Comparison of ENCODE assay signal across 10 mouse cellular contexts in genomic region chr2:116068901-116069300, GRCm38 (mm10). TPM values are rescaled to one million over a fixed set of nuclear protein-coding genes. Genes with fewer than 3 reads are reported as not detected.
DNase-seq lines count a peak whose midpoint lies in the region; ATAC-seq and TF ChIP-seq lines count a peak whose summit lies in the region.
"Had no signal": no experiment of that assay in that cellular context is flagged by ENCODE, and none has a peak within 500 bp of the region (broad histone marks: within the 10 kb centered on the region; RNA-seq: fewer than 3 reads in every experiment).

No protein-coding gene starts in this region.

- TF ChIP-seq CTCF in lung, postnatal 0 days (IDR thresholded peaks at IDR 0.05): no peak

- H3K4me3 ChIP-seq in lung, postnatal 0 days (ENCODE audit: low read depth, low read length): 0 out of 2 replicates have a peak overlapping the region, but pooled peaks have one; percentile 1
- peak overlapping the region; percentile 76 for H3K4me3 ChIP-seq in heart, embryonic 16.5 days (ENCODE audit: low read length)
- peak overlapping the region; percentile 13 for H3K4me3 ChIP-seq in limb, embryonic 15.5 days

- no peak for ATAC-seq in lung, postnatal 0 days
- ATAC-seq in heart, embryonic 16.5 days (replicated peaks; ENCODE audit: extremely low read depth, insufficient read depth, low FRiP score): no peak
- ATAC-seq in limb, embryonic 15.5 days (ENCODE audit: insufficient number of reproducible peaks, low FRiP score, low TSS enrichment, low read depth): no peak
- ATAC-seq: Patski had no signal

- 27% methylated on average over 7 of the region's 7 CpGs for WGBS in lung, postnatal 0 days
- 41% methylated on average over 7 of the region's 7 CpGs for WGBS in heart, embryonic 16.5 days
- WGBS in limb, embryonic 15.5 days: 24% methylated on average over 7 of the region's 7 CpGs

- no peak overlapping the region for H3K9ac ChIP-seq in lung, postnatal 0 days (replicated peaks; ENCODE audit: low read depth)
- H3K9ac ChIP-seq in heart, embryonic 16.5 days (ENCODE audit: low read length): peak overlapping the region; percentile 86
- no peak overlapping the region for H3K9ac ChIP-seq in limb, embryonic 15.5 days
- H3K9ac ChIP-seq: liver, embryonic 14.5 days had no signal

- H3K9me3 ChIP-seq in lung, postnatal 0 days (ENCODE audit: low read length): no peaks in the 10 kb centered on the region
- H3K9me3 ChIP-seq in heart, embryonic 16.5 days (replicated peaks; ENCODE audit: control insufficient read depth, low read length): no peaks in the 10 kb centered on the region
- no peaks in the 10 kb centered on the region for H3K9me3 ChIP-seq in limb, embryonic 15.5 days

- peaks cover 22% of the 10 kb centered on the region for H3K27me3 ChIP-seq in lung, postnatal 0 days (replicated peaks; ENCODE audit: insufficient read depth, low read length)
- H3K27me3 ChIP-seq in heart, embryonic 16.5 days (ENCODE audit: control insufficient read depth, insufficient read depth, low read length): peaks cover 7% of the 10 kb centered on the region; the same call in 1 of the 2 replicates
- H3K27me3 ChIP-seq in limb, embryonic 15.5 days: peaks cover 73% of the 10 kb centered on the region
- H3K27me3 ChIP-seq: Patski had no signal

- H3K4me2 ChIP-seq in lung, postnatal 0 days (replicated peaks; ENCODE audit: low read depth, low read length): peak overlapping the region; percentile 75
- peak overlapping the region; percentile 90 for H3K4me2 ChIP-seq in heart, embryonic 16.5 days (ENCODE audit: low read depth, low read length)
- no peak overlapping the region for H3K4me2 ChIP-seq in limb, embryonic 15.5 days

- H3K27ac ChIP-seq in lung, postnatal 0 days (ENCODE audit: low read length): no peak overlapping the region
- H3K27ac ChIP-seq in heart, embryonic 16.5 days (ENCODE audit: low read length): 0 out of 2 replicates have a peak overlapping the region, but pooled peaks have one; percentile 0
- H3K27ac ChIP-seq in limb, embryonic 15.5 days: no peak overlapping the region
- H3K27ac ChIP-seq: liver, embryonic 14.5 days had no signal

- no peak for TF ChIP-seq EP300 in lung, postnatal 0 days (IDR thresholded peaks at IDR 0.05)

- DNase-seq in lung, postnatal 0 days (ENCODE audit: low spot score): no peak
- no peak for DNase-seq in lung, adult 18-20 months
- DNase-seq in spleen, postnatal 4 days (ENCODE audit: low spot score in 2 of 2): no peak
- DNase-seq in natural killer cell, adult 2 months (ENCODE audit: low spot score in 2 of 2): no peak
- no peak for DNase-seq in frontal cortex, postnatal 14 days (ENCODE audit: low spot score in 2 of 2)
- DNase-seq: cerebellum, adult 11-12 months had no signal

- no peaks in the 10 kb centered on the region for H3K36me3 ChIP-seq in lung, postnatal 0 days (ENCODE audit: insufficient read depth, low read length)
- no peaks in the 10 kb centered on the region for H3K36me3 ChIP-seq in heart, embryonic 16.5 days (ENCODE audit: control insufficient read depth, insufficient read depth)
- H3K36me3 ChIP-seq in limb, embryonic 15.5 days: no peaks in the 10 kb centered on the region

- no peaks in the 10 kb centered on the region for H3K4me1 ChIP-seq in lung, postnatal 0 days (ENCODE audit: insufficient read depth, low read depth, low read length)
- peaks cover 9% of the 10 kb centered on the region; the same call in 1 of the 2 replicates for H3K4me1 ChIP-seq in heart, embryonic 16.5 days (ENCODE audit: control insufficient read depth, insufficient read depth, low read length)
- H3K4me1 ChIP-seq in limb, embryonic 15.5 days: peaks cover 35% of the 10 kb centered on the region

RNA-seq across cellular contexts. Expression of gene Meis2, which starts 3.3 kb away (rescaled TPM):
- 12.0 and 16.2 TPM in 2 replicates for polyA plus RNA-seq in lung, postnatal 0 days (2015; fragmentation: Nextera tagmentation; extraction: Ambion mirVana)
- polyA plus RNA-seq in heart, embryonic 16.5 days (2015; fragmentation: Nextera tagmentation; extraction: Ambion mirVana): 22.1 and 22.6 TPM in 2 replicates
- 13.7 and 17.1 TPM in 2 replicates for polyA plus RNA-seq in limb, embryonic 15.5 days (2015; fragmentation: Nextera tagmentation; extraction: Ambion mirVana)

Comparison
In these comparisons a context has a peak if more than half of its experiments do, and no peak if none do; other contexts are left out.
1. H3K4me3 ChIP-seq: peak in every context shown above with its lines; median percentile 76 in heart, embryonic 16.5 days; 13 in limb, embryonic 15.5 days; 1 in lung, postnatal 0 days.